Mouse (Mus musculus): ENCODE results near the gene Ap3b1.

- no peak for TF ChIP-seq CTCF (conservative IDR thresholded peaks at IDR 0.05; ENCODE audit: low read length)
- no peak for TF ChIP-seq NANOG (IDR thresholded peaks at IDR 0.05; ENCODE audit: borderline replicate concordance, low read length)
- TF ChIP-seq POU5F1 (IDR thresholded peaks at IDR 0.05; ENCODE audit: borderline replicate concordance, low read length) = no peak
Observed at GRCm38 (mm10) chr13:94560878-94561277, 202.1 kb downstream of the Ap3b1 start.

Measured in E14TG2a.4 (cell line).